Mouse (Mus musculus) kidney, adult 2 months (tissue): ENCODE data around the gene Kpna1.
A peak's percentile ranks its signal among the peaks of the same experiment; 100 is the strongest.

Source experiments
- CTCF ChIP-seq: fragments of 200-500 bp; conservative IDR thresholded peaks from 2 replicates; pipeline ENCODE4 v1.5.1; 2011; ENCODE audit warnings: low read depth, mild to moderate bottlenecking, control low read depth, low read length, moderate library complexity, mixed read lengths; ENCODE audit not compliant: insufficient read depth, insufficient read length
- POLR2A ChIP-seq: fragments of 200-500 bp; IDR thresholded peaks from one replicate; pipeline ENCODE4 v1.6.1; 2011; ENCODE audit warnings: low read depth, low read length, control low read depth

- TF ChIP-seq CTCF (no peak), POLR2A (peak; percentile 24)
Measured at GRCm38 (mm10) chr16:35938211-35939151, 40.1 kb upstream of the Kpna1 start, which contains the start of the genes Parp9 and Dtx3l.
